Mouse (Mus musculus): Measurements from ENCODE around the gene Gm49450. TPM values are rescaled to one million over a fixed set of nuclear protein-coding genes. Genes with fewer than 3 reads are reported as not detected.

The Gm49450 gene
- not detected for total RNA-seq (2021)

DNA sequence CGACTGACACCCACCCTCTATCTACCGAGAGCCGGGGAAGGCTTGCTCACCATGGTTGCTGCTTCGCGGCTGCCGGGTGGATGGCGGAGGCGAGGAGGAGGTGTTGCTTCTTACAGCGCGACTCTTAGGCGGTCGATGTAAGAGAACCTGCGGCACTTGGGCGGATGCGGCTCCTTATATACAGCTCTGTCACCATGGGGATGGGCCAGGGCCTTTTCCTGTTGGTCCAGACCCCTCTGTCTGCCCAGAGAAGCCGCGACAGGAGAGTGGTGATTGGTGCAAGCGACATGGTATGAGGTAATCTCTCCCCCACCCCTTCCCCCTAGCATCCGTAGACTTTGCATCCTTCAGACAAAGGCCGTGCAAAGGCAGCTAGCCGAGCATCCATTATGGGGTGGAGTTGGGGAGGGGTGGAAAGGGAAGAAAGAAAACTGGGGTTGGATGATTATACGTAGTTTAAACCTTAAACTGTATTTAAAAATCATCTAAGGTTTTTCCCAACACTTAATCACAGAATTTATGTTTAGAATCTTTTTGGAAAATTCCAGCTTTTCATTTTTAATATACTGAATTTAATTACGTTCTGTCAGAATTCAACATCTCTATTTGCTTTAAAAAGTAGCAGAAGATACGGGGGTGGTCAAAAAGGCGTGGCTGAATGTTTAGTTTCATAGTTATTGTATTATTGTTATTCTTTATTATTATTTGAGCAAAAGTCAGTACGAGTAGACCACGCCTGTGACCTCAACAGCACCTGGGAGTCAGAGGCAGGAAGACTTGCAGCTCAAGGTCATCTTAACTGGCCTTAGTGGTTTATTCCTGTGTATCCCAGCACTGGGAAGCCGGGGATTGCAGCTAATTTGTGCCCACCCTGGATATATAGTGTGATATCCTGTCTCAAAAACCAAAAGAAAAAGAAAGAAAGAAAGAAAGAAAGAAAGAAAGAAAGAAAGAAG, at the start of gene Gm49450, which contains the start of gene Tuba1a:
Gene Gm49450, minus strand, starts transcription at position 151 of the 956 bp plus-strand sequence.
Gene Tuba1a, minus strand, starts transcription at position 303 of the 956 bp plus-strand sequence.
- intact Hi-C loops (cut with DNase I), result loop anchor here (1.0 to 2.0 kb wide), 3 partner anchors 15 to 40 kb away; partner anchors contain the start of gene Tuba1b
- peak; percentile 95 to 96 for DNase-seq (ENCODE audit: low spot score in 2 of 2)

DNA sequence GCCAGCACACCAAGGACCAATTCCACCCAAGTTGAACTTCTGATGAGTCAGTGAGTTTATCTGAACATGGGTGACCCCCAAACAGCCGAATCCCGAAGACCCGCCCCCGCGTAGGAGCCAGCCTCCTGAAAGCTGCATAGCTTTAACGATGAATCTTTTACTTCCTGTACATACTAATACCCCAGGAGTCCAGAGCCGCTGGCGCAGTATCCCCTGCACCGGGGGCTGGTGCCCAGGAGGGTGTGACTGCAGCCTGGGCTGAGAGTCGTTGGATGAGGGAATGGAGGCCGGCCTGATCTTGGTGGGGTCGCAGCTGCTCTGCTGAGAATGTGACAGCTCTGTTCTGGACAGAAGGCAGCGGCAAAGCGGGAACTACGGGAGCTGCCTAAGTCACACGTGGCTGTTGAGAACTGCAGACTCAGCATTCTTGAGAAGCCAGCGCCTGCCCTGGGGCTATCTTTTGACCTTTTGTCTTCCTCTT, 48.1 kb upstream of the Gm49450 start:
- intact Hi-C loops (cut with DNase I), result no loop called here
- no peak for DNase-seq (ENCODE audit: low spot score in 2 of 2)

DNA sequence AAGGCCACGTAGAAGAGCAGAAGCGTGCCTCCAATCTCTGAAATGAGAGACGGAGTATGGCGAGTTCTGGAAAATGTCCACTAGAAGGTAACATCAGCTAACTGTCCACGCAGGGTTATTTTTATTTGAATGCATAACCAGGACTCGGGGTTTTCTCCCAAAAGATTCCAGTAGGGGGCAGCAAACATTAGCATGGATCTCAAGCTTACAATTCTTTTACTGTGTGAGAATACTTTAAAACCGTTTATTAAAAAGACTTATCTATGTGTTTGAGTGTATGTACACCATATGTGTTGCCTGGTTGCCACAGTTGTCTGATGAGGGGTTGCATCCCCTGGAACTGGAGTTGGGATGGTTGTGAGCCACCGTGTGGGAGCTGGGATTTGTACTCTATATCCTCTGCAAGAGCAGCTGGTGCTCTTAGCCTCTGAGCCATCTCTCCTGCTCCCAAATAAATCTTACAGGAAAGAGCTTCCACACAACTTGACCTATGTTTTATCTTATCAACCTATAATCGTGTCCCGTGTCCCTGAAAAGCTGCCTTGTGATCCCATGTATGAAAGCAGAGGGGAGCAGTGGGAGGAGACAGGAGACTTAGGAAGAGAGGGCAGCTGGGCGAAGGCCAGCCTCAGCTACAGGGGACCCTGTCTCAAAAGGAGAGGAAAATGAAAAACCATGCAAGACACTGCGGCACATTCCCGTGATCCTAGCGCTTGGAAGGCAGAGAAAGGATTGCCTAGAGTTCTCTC, 47.4 kb upstream of the Gm49450 start:
- intact Hi-C loops (cut with DNase I), result no loop called here

DNA sequence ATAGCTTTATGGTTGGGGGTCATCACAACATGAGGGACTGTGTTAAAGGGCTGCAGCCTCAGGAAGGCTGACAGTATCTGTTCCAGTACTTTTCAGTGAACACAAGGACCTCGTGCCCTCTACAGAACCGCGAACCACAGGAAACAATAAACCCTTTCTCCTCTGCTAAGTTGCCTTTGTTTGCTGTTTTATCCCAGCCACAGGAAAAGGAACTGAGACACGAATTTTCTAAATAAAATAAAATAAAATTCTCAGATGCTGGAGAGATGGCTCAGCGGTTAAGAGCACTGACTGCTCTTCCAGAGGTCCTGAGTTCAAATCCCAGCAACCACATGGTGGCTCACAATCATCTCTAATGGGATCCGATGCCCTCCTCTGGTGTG, 45.4 kb upstream of the Gm49450 start:
- intact Hi-C loops (cut with DNase I), result no loop called here

More for the DNA sequence above, 47.4 kb upstream of the Gm49450 start:
- peak in 1 of 2 experiments; percentile 50 for DNase-seq (ENCODE audit: low spot score in 2 of 2)

DNA sequence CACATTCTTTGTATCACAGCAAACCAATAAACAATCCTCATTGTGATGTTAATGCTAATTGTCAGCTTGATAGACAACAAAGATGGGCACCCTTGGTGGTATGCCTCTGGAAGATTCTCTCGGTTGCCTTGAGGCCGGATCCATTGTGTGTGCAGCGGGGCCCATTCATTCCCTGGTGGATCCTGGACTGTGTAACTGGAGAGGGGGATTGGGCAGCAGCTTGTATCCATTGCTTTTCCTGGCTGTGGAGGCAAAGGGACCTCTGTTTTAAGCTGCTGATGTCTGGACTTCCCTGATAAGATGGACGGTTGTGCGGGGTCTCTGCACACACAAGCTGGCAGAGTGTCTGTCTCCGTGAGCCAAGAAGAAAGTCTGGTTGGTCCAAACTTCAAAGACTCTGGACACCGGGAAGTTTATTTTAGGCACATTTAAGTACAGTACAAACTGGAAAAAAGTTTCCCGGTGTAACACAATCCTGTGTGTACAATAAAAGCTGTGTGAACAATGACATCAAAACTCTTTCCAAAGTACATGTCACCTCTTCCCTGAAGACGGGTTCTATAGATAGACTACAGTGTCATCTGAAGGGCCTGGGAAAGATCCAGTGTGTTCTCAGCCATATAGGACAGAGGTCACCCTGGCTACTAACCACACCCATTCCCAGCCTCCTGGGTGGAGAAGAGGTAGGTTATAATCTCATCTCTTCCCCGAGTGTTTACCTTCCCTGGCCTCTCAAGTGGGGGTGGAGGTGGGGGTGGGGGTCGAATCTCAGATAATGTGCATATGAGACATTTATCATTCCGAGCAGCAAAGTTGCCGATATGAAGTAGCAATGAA, 44.8 kb upstream of the Gm49450 start:
- intact Hi-C loops (cut with DNase I), result no loop called here

More for the DNA sequence above, 45.4 kb upstream of the Gm49450 start:
- DNase-seq (ENCODE audit: low spot score in 2 of 2), result no peak

DNA sequence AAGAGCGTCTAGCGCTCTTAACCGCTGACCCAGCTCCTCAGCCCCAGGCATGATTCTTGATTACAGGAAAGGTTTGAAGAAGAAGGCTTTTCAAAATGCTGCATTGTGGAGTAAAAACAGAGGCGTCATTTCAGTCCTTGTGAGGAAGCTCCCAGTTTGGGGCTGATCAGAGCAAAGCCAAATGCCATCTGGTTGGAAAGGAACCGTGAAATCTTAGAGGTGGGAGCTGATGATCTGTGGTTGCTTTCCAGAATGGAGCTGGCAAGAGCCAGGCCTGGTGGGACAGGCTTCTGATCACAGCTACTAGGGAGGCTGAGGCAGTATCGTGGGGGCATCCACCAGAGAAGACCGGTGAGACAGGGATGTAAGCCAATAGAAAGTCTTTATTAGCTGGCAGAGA, 43.5 kb upstream of the Gm49450 start:
- no peak for DNase-seq (ENCODE audit: low spot score in 2 of 2)
- intact Hi-C loops (cut with DNase I), result no loop called here

More for the DNA sequence above, 44.8 kb upstream of the Gm49450 start:
- DNase-seq (ENCODE audit: low spot score in 2 of 2), result no peak

DNA sequence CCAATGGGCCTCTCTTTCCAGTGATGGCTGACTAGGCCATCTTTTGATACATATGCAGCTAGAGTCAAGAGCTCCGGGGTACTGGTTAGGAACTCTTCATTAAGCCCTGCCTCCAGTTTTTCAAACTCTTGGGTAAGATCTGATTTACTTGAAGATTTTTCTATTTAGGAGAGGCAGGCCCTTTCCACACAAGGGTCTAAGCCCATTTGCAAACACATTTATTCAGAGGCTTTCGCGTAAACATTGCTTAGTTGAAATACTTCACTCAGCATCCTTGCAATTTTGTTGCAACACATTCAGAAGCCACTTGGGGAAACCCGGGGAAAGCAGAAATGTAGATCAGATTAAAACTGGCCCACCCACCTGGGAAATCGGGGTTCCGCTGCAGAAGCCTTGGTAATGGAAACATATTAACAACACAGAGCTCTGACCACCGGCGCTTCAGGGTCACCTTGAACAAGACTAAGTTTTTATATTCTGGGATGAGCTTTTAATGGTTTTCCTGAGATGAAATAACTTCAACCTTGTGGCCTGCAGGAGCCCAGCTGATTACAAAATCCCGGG, 41.7 kb upstream of the Gm49450 start:
- no peak for DNase-seq (ENCODE audit: low spot score in 2 of 2)
- intact Hi-C loops (cut with DNase I), result no loop called here

DNA sequence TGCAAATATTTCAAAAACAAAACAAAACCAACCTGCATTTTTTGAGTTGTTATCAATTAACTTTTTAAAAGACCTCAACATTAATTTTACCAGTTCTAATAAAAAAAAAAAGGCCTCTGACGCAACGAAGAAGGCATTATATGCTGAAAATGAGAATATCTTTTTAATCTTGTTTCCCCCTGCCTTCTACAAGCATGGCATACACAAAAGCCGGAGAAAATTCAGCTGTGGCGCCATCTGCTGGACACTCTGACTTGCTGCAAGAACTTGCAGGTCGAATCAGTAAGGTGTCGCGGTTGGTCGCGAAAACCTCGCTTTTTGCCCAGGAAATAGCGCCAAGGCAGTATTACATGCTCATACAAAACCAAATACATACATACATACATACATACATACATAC, 40.5 kb upstream of the Gm49450 start:
- DNase-seq (ENCODE audit: low spot score in 2 of 2), result peak; percentile 77 to 83
- intact Hi-C loops (cut with DNase I), result loop anchor here (1.0 to 2.0 kb wide), 3 partner anchors 41 to 101 kb away; partner anchors contain the start of genes Gm49450, Tuba1a and Tuba1b

DNA sequence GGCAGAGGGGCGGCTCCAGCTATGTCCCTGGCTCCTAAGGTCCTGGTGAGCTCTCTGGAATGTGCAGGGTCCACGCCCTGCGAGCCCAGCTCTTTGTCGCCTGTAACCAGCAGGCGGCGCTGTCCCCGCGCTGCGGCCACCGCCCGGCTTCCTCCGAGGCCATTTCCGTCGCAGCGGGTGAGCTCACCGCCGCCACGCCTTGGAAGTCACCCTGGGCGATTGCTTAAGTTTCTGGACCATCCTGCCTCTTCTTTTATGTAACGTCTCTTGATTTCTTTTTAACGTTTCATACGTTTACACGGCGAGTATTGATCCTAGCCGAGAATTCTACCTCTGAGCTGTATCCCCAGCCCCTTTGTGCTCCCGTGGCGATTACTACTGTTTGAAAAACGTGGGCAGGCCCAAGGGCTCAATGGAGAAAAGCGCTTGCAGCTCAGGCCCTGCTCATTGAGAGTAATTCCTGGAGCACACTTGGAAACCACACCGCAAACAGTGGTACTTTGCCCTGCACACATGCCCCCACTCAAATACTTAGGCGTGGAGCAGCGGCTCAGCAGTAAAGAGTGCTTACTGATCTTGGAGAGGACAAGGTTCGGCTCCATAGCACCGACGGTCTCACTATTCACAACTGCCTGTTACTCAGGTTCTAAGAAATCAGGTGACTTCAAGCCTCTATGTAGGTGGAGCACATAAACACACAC, 39.9 kb upstream of the Gm49450 start:
- intact Hi-C loops (cut with DNase I), result loop anchor here (1.0 to 2.0 kb wide), 3 partner anchors 40 to 100 kb away; partner anchors contain the start of genes Gm49450, Tuba1a and Tuba1b
- DNase-seq (ENCODE audit: low spot score in 2 of 2), result peak; percentile 95 to 96

DNA sequence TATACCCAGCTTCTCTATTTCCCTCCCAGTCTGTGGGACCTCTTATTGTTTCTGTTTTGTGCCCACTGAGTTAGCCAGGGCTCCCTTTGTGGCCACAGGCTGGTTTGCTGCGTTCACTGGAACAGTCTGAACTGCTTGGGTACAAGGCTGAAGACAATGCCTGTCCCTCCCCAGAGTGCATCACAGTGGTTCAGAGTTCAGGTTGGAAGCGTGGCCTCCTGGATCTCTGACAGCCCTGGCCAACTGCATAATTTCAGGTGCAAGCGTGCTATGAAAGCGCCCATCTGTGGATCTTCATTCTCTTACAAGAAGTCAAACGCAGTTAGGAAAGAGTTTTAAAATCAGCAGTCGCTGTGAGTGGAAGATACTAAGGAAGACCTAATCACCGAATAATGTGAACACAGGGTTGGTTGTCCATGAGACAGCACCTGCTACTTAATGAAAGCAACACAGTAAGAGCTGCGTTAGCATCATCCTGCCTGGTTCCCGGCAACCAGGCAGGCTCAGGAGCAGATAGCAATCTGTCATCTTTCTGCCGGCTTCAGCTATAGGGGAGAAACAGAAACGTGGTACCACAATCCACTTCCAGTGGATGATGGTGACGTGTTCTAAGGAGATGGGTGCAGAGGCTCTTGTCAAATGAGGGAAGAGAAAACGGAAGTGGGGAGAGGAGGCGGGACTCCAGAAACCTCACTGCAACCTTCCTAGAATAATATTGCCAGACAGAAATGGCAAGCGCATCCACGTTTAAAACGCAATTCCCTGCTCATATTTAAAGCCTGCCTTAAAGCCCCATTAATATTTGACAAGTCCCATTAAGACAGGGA, 38.9 kb upstream of the Gm49450 start:
- intact Hi-C loops (cut with DNase I), result loop anchor here (2.0 kb wide), 1 partner anchor 99 kb away; no protein-coding TSS in a partner anchor
- peak; percentile 69 to 76 for DNase-seq (ENCODE audit: low spot score in 2 of 2)

DNA sequence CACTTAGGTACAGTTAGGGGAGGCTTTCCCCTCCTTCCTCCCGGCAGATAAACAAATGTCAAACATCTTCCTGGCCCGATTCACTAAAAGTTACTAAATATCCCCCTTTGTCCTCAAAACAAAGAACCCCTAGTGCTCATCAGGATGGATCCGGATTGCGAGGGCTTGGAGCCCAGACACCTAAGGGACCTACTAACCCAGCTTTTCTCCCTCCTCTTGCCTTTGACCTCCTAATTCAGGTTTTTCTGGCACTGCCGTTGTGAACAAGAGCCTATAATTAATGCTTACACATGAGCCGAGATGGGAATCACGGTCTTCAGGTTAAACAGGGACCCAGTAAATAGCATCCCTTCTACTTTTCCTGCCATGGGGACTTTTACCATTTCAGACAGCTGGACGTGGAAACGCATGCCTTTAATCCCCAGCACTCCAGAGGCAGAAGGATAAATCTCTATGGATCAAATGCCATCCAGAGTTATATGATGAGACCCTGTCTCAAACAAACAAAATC, 38.2 kb upstream of the Gm49450 start:
- DNase-seq (ENCODE audit: low spot score in 2 of 2), result no peak
- intact Hi-C loops (cut with DNase I), result loop anchor here (2.0 kb wide), 1 partner anchor 99 kb away; no protein-coding TSS in a partner anchor

DNA sequence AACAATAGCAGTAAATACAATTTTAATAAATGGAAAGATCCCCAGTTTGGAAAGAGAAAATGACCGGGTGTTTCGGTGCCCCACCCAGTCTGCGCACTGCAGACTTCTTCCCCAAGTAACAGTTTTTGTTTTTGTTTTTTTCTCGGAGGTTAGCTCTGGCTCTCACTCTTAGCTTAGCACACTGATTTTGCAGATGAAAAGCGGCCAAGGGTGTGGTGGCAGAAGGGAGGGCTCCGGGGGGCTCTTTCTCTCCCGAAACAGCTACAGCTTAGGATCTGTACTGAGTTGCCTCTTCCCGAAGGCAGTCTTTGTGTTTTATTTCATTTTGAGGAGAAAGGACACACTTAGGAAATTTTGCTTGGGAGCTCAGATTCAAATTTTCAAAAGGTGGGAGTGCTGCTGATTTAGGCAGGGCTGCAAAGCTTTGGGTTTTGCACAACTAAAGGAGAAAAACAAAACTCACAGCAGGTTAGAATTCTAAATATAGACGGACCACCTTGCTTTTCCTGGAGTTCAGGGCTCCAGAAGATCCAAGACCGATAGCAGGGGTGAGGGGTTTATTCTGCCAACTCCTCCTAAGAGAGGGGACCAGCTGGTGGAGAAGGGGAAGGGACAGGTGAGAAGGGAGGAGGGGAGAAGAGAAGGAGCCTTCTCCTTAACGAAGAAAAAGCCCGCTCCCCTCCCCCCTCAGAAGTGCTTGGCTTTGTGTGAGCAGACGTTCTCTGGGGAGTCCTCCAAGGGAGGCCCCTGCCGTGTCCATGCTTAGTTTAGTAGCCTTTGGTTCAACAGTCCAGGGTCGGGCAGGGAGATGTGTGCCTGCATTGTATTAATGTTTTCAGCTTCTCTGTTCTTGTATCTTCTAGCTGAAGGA, 37.6 kb upstream of the Gm49450 start:
- DNase-seq (ENCODE audit: low spot score in 2 of 2), result no peak
- intact Hi-C loops (cut with DNase I), result no loop called here

DNA sequence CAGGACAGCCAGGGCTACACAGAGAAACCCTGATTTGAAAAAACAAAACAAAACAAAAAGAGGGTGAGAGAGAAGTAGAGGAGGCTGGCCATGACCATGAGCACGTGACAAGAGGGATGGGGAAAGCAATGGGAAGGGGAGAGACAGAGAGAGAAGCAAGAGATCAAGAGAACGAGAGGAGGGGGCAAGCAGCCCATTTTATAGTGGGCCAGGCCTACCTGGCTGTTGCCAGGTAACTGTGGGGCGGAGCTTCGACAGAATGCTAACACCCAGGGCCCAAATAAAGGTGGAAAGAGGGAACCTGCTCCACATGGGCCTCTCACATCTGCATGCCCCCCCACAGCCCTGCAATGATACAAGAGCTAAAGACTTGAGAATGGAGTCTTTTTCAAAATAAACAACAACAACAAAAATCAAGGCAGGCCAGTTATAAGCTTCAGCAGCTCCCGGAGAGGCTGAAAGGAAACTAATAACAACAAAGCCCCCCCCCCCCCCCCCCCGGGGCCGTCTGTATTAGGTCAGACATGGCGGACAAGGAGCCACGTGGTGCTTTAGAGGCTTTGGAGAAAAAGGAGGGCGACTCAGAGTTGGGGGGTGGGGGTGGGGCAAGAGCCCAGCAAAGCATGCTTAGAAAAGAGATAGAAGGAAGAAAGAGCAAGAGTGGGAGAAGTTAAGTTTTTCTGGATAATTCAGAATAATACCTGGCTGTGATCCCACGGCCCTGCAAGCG, 36.5 kb upstream of the Gm49450 start:
- intact Hi-C loops (cut with DNase I), result no loop called here

DNA sequence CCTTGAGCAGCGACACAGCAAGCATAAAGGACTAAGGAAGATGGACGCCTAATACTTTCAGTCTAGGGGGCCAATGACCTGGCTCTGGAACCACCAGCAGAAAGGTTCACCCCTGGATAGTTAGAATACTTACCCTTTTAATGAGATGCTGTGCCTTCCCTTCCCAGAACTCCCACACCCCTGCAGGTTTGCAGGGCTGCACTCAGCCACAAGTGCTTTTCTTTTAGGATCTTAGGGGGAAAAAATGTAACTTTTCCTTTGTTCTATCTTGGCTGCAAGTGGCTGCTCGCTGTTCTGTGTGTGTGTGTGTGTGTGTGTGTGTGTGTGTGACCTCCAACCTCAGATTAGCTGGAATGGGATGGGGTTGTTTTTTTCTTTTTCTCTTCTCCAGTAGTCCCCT, 35.4 kb upstream of the Gm49450 start:
- intact Hi-C loops (cut with DNase I), result no loop called here
- no peak for DNase-seq (ENCODE audit: low spot score in 2 of 2)

More for the DNA sequence above, 36.5 kb upstream of the Gm49450 start:
- DNase-seq (ENCODE audit: low spot score in 2 of 2), result no peak

DNA sequence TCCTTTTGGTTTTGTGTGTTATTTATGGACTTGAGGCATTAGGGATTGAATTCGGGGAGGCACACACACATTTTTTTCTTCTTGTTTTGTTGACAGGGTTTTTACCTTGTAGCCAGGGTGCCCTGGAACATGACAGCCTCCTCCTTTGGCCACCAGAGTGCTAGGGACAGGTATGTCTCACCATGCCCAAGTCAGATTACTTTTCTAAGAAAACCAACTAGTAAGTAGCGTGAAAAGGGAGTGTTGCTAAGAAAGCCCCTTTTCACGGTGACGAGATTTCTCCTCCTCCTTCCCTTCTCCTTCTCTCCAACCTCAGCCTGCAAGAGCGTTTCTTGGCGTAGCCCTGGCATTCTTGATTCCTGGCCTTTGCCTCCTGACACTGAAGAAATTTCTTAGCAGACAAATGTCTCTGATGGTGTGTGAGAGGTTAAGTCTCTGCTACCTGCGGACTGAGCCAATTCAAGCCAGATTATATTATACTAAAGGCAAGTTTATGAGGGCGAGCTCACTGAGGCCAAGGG, 34.4 kb upstream of the Gm49450 start:
- intact Hi-C loops (cut with DNase I), result no loop called here
- DNase-seq (ENCODE audit: low spot score in 2 of 2), result no peak

All from left cerebral cortex, postnatal 36 days (tissue).